Mouse (Mus musculus) embryonic facial prominence, embryonic 13.5 days (tissue): ENCODE data around the gene Kcna5. TPM values are rescaled to one million over a fixed set of nuclear protein-coding genes. Genes with fewer than 3 reads are reported as not detected.

Source experiments
- ATAC-seq: fragments of 200-750 bp; cut with Nextera tagmentation; 2 replicates; pipeline ENCODE4 v1.8.0; 2017; ENCODE audit warnings: low read depth; ENCODE audit not compliant: insufficient number of reproducible peaks, insufficient read depth, low FRiP score, low TSS enrichment
- H3K27ac ChIP-seq: fragments of 300-500 bp; sonication (generic); 2 replicates; pipeline ENCODE4 v1.5.1; 2015; ENCODE audit warnings: moderate library complexity, mild to moderate bottlenecking, inconsistent platforms
- H3K27me3 ChIP-seq: fragments of 300-500 bp; sonication (generic); 2 replicates; pipeline ENCODE4 v1.6.1; 2015; ENCODE audit warnings: mild to moderate bottlenecking, inconsistent platforms
- H3K36me3 ChIP-seq: fragments of 300-500 bp; sonication (generic); 2 replicates; pipeline ENCODE4 v1.6.1; 2015; ENCODE audit warnings: mild to moderate bottlenecking, inconsistent platforms
- H3K4me1 ChIP-seq: fragments of 300-500 bp; sonication (generic); 2 replicates; pipeline ENCODE4 v1.6.1; 2015; ENCODE audit warnings: inconsistent platforms
- H3K4me2 ChIP-seq: fragments of 300-500 bp; sonication (generic); 2 replicates; pipeline ENCODE4 v1.6.1; 2015; ENCODE audit warnings: moderate library complexity, mild to moderate bottlenecking, inconsistent platforms
- H3K4me3 ChIP-seq: fragments of 300-500 bp; sonication (generic); 2 replicates; pipeline ENCODE4 v1.5.1; 2015; ENCODE audit warnings: mild to moderate bottlenecking, inconsistent platforms
- H3K9ac ChIP-seq: fragments of 300-500 bp; sonication (generic); 2 replicates; pipeline ENCODE4 v1.6.1; 2015; ENCODE audit warnings: mild to moderate bottlenecking, inconsistent platforms
- H3K9me3 ChIP-seq: fragments of 300-500 bp; sonication (generic); 2 replicates; pipeline ENCODE4 v1.6.1; 2016; ENCODE audit warnings: inconsistent platforms
- whole genome bisulfite sequencing: fragments of 180-500 bp; shearing (Covaris S2); methylation state at CpG from one replicate; pipeline ENCODE4 v1.1.7; 2015; ENCODE audit warnings: mixed read lengths; 5-methylcytosine and 5-hydroxymethylcytosine counted together
- polyA plus RNA-seq: library from polyadenylated mRNA; unstranded; fragments of >200 nt; fragmentation: Nextera tagmentation; extraction: Ambion mirVana; gene quantifications from 2 replicates; pipeline ENCODE4 v1.2.1, GENCODE M21; 2015

The Kcna5 gene
- polyA plus RNA-seq, 1 experiment from 2014 or later: 4.7 TPM

- Histone ChIP-seq H3K4me2 (no peak overlapping the region), H3K27me3 (0 out of 2 replicates have a peak, but pooled peaks cover 3% of the 10 kb centered on the region), H3K4me1 (peaks cover 12% of the 10 kb centered on the region; the same call in 1 of the 2 replicates), H3K36me3 (no peaks in the 10 kb centered on the region), H3K27ac (no peak overlapping the region), H3K9ac (no peak overlapping the region), H3K9me3 (peaks cover 4% of the 10 kb centered on the region; the same call in 1 of the 2 replicates), H3K4me3 (no peak overlapping the region)
- no peak for ATAC-seq
- 54% methylated on average over 5 of the region's 5 CpGs for WGBS
Measured at GRCm38 (mm10) chr6:126497878-126498277, 37.3 kb downstream of the Kcna5 start.

GRCm38 (mm10) chr6:126497173-126497839 lies 37.9 kb downstream of the Kcna5 start:
- no peak overlapping the region for H3K27ac ChIP-seq
- H3K27me3 ChIP-seq: 0 out of 2 replicates have a peak, but pooled peaks cover 3% of the 10 kb centered on the region
- H3K4me2 ChIP-seq: no peak overlapping the region
- no peak for ATAC-seq
- H3K4me3 ChIP-seq: no peak overlapping the region
- no peak overlapping the region for H3K9ac ChIP-seq
- H3K4me1 ChIP-seq: peaks cover 12% of the 10 kb centered on the region; the same call in 1 of the 2 replicates
- 28% methylated on average over 6 of the region's 6 CpGs for WGBS
- H3K9me3 ChIP-seq: peaks cover 4% of the 10 kb centered on the region; the same call in 1 of the 2 replicates
- H3K36me3 ChIP-seq: no peaks in the 10 kb centered on the region

DNA sequence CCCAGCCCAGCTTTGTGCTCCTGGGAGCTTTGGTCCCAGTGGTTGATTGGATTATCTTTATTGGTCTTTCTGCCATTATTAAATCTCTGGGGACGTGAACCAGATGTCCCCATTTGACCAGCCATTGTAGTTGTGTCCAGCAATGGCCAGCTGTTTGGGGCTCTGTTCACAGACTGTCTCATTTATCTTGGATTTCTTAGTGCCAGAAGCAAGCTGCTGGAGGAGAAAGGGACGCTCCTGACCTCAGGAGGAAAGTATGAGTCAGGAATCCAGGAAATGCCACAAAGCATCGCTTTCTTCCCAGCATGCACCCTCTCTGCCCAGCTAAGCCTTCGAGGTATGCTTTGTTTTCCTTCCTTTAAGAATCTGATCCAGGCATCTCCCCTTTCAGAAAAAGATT lies 48.1 kb downstream of the Kcna5 start:
- peaks cover 4% of the 10 kb centered on the region; the same call in 1 of the 2 replicates for H3K4me1 ChIP-seq
- no peak overlapping the region for H3K4me3 ChIP-seq
- ATAC-seq: no peak
- no peaks in the 10 kb centered on the region for H3K27me3 ChIP-seq
- H3K4me2 ChIP-seq: no peak overlapping the region
- no peaks in the 10 kb centered on the region for H3K9me3 ChIP-seq
- no peak overlapping the region for H3K9ac ChIP-seq
- 19% methylated on average over 4 of the region's 4 CpGs for WGBS
- H3K36me3 ChIP-seq: no peaks in the 10 kb centered on the region
- H3K27ac ChIP-seq: no peak overlapping the region

GRCm38 (mm10) chr6:126484887-126485286 lies 50.3 kb downstream of the Kcna5 start:
- Histone ChIP-seq H3K4me1 (peaks cover 11% of the 10 kb centered on the region; the same call in 1 of the 2 replicates), H3K27me3 (no peaks in the 10 kb centered on the region), H3K9me3 (no peaks in the 10 kb centered on the region), H3K4me3 (no peak overlapping the region), H3K36me3 (no peaks in the 10 kb centered on the region), H3K4me2 (no peak overlapping the region), H3K9ac (no peak overlapping the region), H3K27ac (no peak overlapping the region)
- WGBS: 34% methylated on average over 4 of the region's 4 CpGs
- no peak for ATAC-seq

DNA sequence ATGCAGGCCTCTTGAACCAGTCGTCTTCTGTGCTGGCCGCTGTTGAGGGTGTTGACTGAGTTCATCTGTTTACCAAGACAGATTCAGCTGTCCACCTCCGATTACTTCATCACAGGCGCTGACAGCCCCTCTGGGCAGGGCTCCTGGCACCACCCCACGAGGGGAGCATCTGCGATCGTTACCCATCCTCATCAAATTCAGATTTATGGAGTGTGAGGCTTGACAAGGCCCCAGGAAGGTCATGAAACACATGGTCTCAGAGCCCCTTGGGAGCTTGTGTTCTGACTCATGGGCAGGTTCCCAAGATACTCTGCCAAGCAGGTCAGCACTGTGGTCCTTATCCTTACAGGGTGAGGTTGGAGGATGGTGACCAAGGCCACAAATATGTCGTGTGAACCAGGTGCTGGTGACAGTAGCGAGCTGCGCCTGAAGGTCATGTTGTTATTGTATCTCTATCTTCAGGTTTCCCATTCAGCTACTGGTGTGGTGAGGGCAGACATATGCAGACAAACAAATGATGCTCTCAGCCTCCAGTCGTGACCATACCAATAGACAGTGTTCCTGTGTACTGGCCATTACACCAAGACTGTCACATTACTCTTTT lies 51.8 kb downstream of the Kcna5 start:
- Histone ChIP-seq H3K27me3 (no peaks in the 10 kb centered on the region), H3K9me3 (no peaks in the 10 kb centered on the region), H3K27ac (no peak overlapping the region), H3K4me3 (no peak overlapping the region), H3K4me1 (peaks cover 11% of the 10 kb centered on the region; the same call in 1 of the 2 replicates), H3K9ac (no peak overlapping the region), H3K36me3 (no peaks in the 10 kb centered on the region), H3K4me2 (no peak overlapping the region)
- no peak for ATAC-seq
- 84% methylated on average over 11 of the region's 11 CpGs for WGBS

Other genes starting within 250 kb of the Kcna5 start
- gene Kcna1, start 111.0 kb upstream of the Kcna5 start, polyA plus RNA-seq: 4.3 TPM in 2 replicates
- 8.2 and 9.8 TPM in 2 replicates for gene Kcna6, start 205.3 kb upstream of the Kcna5 start, polyA plus RNA-seq